Mouse (Mus musculus) CH12.LX (cell line): Measurements from ENCODE around the gene Nudt21. TPM values are rescaled to one million over a fixed set of nuclear protein-coding genes. Genes with fewer than 3 reads are reported as not detected.

Experiments used
- polyA plus RNA-seq: library from polyadenylated mRNA; unstranded; fragments of >175 nt; gene quantifications from 2 replicates; pipeline ENCODE4 v1.2.1, GENCODE M21; 2012; ENCODE audit warnings: low read depth; ENCODE audit not compliant: insufficient read length
- total RNA-seq, 2 experiments: library from RNA; depleted of rRNA; stranded (reverse); fragments of 300-350 nt in 1 of 2; fragments of >200 nt in 1 of 2; gene quantifications; 2 replicates each; pipeline ENCODE4 v1.2.3; 2012 to 2014

The Nudt21 gene
- total and polyA plus RNA-seq, 3 experiments: 91.0 to 247 (median 142) TPM

Other genes starting within 250 kb of the Nudt21 start
- 2.0 and 3.5 TPM in 2 replicates for gene Gnao1, start 227.1 kb downstream of the Nudt21 start, total RNA-seq (2012; rRNA removed)
- 0.89 and 1.1 TPM in 2 replicates for gene Gnao1, start 227.1 kb downstream of the Nudt21 start, total RNA-seq (2014; rRNA removed)
- gene Gnao1, start 227.1 kb downstream of the Nudt21 start, polyA plus RNA-seq: 10.6 and 13.5 TPM in 2 replicates
- gene Amfr, start 24.2 kb downstream of the Nudt21 start, total RNA-seq (2012; rRNA removed): 101 and 126 TPM in 2 replicates
- 79.9 and 102 TPM in 2 replicates for gene Amfr, start 24.2 kb downstream of the Nudt21 start, total RNA-seq (2014; rRNA removed)
- 71.0 and 86.7 TPM in 2 replicates for gene Amfr, start 24.2 kb downstream of the Nudt21 start, polyA plus RNA-seq
- 16.6 and 20.1 TPM in 2 replicates for gene Ogfod1, start 167 bp upstream of the Nudt21 start, total RNA-seq (2012; rRNA removed)
- gene Ogfod1, start 167 bp upstream of the Nudt21 start, total RNA-seq (2014; rRNA removed): 23.4 and 26.9 TPM in 2 replicates
- 30.5 and 31.9 TPM in 2 replicates for gene Ogfod1, start 167 bp upstream of the Nudt21 start, polyA plus RNA-seq
- 7.3 and 10.0 TPM in 2 replicates for gene Bbs2, start 61.9 kb upstream of the Nudt21 start, total RNA-seq (2012; rRNA removed)
- 10.4 and 13.0 TPM in 2 replicates for gene Bbs2, start 61.9 kb upstream of the Nudt21 start, total RNA-seq (2014; rRNA removed)
- gene Bbs2, start 61.9 kb upstream of the Nudt21 start, polyA plus RNA-seq: 12.0 and 13.1 TPM in 2 replicates
- not detected in 2 replicates for gene Mt4, start 100.2 kb upstream of the Nudt21 start, total RNA-seq (2012; rRNA removed)
- not detected in 2 replicates for gene Mt4, start 100.2 kb upstream of the Nudt21 start, total RNA-seq (2014; rRNA removed)
- not detected in 2 replicates for gene Mt4, start 100.2 kb upstream of the Nudt21 start, polyA plus RNA-seq
- gene Mt3, start 115.6 kb upstream of the Nudt21 start, total RNA-seq (2012; rRNA removed): 20.0 and 20.6 TPM in 2 replicates
- not detected in 2 replicates for gene Mt3, start 115.6 kb upstream of the Nudt21 start, total RNA-seq (2014; rRNA removed)
- gene Mt3, start 115.6 kb upstream of the Nudt21 start, polyA plus RNA-seq: 1.9 and 2.5 TPM in 2 replicates
- gene Mt2, start 135.6 kb upstream of the Nudt21 start, total RNA-seq (2012; rRNA removed): 109 and 212 TPM in 2 replicates
- gene Mt2, start 135.6 kb upstream of the Nudt21 start, total RNA-seq (2014; rRNA removed): 4.1 and 4.3 TPM in 2 replicates
- 49.4 and 54.4 TPM in 2 replicates for gene Mt2, start 135.6 kb upstream of the Nudt21 start, polyA plus RNA-seq
- 174 and 239 TPM in 2 replicates for gene Mt1, start 142.1 kb upstream of the Nudt21 start, total RNA-seq (2012; rRNA removed)
- gene Mt1, start 142.1 kb upstream of the Nudt21 start, total RNA-seq (2014; rRNA removed): 13.6 and 19.9 TPM in 2 replicates
- 57.4 and 62.7 TPM in 2 replicates for gene Mt1, start 142.1 kb upstream of the Nudt21 start, polyA plus RNA-seq
- gene Nup93, start 177.5 kb upstream of the Nudt21 start, total RNA-seq (2012; rRNA removed): 46.0 and 65.9 TPM in 2 replicates
- 86.2 and 88.3 TPM in 2 replicates for gene Nup93, start 177.5 kb upstream of the Nudt21 start, total RNA-seq (2014; rRNA removed)
- 99.6 and 102 TPM in 2 replicates for gene Nup93, start 177.5 kb upstream of the Nudt21 start, polyA plus RNA-seq